Mouse (Mus musculus) liver, adult 2 months (tissue): Measurements from ENCODE around the gene Tmem80. TPM values are rescaled to one million over a fixed set of nuclear protein-coding genes. Genes with fewer than 3 reads are reported as not detected.
A peak's percentile ranks its signal among the peaks of the same experiment; 100 is the strongest.

Experiments
- DNase-seq: peaks from one replicate; pipeline ENCODE4 v3.0.0-alpha.2; 2011; ENCODE audit warnings: low read depth, low spot score; ENCODE audit errors: extremely low read depth
- H3K27ac ChIP-seq: fragments of 200-500 bp; replicated peaks from 2 replicates; pipeline ENCODE4 v1.5.1; 2012; ENCODE audit warnings: low read depth, mild to moderate bottlenecking, control low read depth, inconsistent platforms, low read length; ENCODE audit not compliant: insufficient read depth
- H3K27me3 ChIP-seq: fragments of 200-500 bp; 2 replicates; pipeline ENCODE4 v1.6.1; 2012; ENCODE audit warnings: mild to moderate bottlenecking, moderate library complexity, low read length, inconsistent platforms; ENCODE audit not compliant: control insufficient read depth, insufficient read depth
- H3K36me3 ChIP-seq: fragments of 200-500 bp; 2 replicates; pipeline ENCODE4 v1.6.1; 2012; ENCODE audit warnings: low read length, inconsistent platforms; ENCODE audit not compliant: control insufficient read depth, insufficient read depth
- H3K4me1 ChIP-seq: fragments of 200-500 bp; 2 replicates; pipeline ENCODE4 v1.6.1; 2011; ENCODE audit warnings: low read length; ENCODE audit not compliant: control insufficient read depth, insufficient read depth
- H3K4me3 ChIP-seq: fragments of 200-500 bp; 2 replicates; pipeline ENCODE4 v1.5.1; 2011; ENCODE audit warnings: low read depth, mild to moderate bottlenecking, control low read depth, low read length, moderate library complexity; ENCODE audit not compliant: insufficient read depth
- H3K79me2 ChIP-seq: fragments of 200-500 bp; 2 replicates; pipeline ENCODE4 v1.6.1; 2012; ENCODE audit warnings: inconsistent platforms, mild to moderate bottlenecking, low read length, moderate library complexity; ENCODE audit not compliant: control insufficient read depth, insufficient read depth
- H3K9ac ChIP-seq: fragments of 200-500 bp; 2 replicates; pipeline ENCODE4 v1.6.1; 2012; ENCODE audit warnings: low read depth, mild to moderate bottlenecking, control low read depth, inconsistent platforms, low read length
- CTCF ChIP-seq: fragments of 200-500 bp; IDR thresholded peaks from 2 replicates; pipeline ENCODE4 v1.5.1; 2011; ENCODE audit warnings: low read depth, low read length, control low read depth
- POLR2A ChIP-seq: fragments of 200-500 bp; IDR thresholded peaks from 2 replicates; pipeline ENCODE4 v1.6.1; 2011; ENCODE audit warnings: low read length, control low read depth; ENCODE audit not compliant: insufficient read depth; ENCODE audit errors: extremely low read depth
- WGBS: fragments of 180-500 bp; shearing (Covaris S2); methylation state at CpG from one replicate; pipeline ENCODE4 v1.1.7; 2018; 5-methylcytosine and 5-hydroxymethylcytosine counted together
- polyA plus RNA-seq: library from polyadenylated mRNA; depleted of rRNA; stranded (reverse); fragments of >200 nt; gene quantifications from 2 replicates; pipeline ENCODE4 v1.2.3, GENCODE M21; 2012; rRNA removed
- total RNA-seq: library from RNA; depleted of rRNA; stranded (reverse); fragments of >200 nt; gene quantifications from 2 replicates; pipeline ENCODE4 v1.2.3, GENCODE M21; 2014; rRNA removed

The Tmem80 gene
- total RNA-seq (8.9 and 10.3 TPM in 2 replicates), polyA plus RNA-seq (14.3 and 20.9 TPM in 2 replicates)

DNA sequence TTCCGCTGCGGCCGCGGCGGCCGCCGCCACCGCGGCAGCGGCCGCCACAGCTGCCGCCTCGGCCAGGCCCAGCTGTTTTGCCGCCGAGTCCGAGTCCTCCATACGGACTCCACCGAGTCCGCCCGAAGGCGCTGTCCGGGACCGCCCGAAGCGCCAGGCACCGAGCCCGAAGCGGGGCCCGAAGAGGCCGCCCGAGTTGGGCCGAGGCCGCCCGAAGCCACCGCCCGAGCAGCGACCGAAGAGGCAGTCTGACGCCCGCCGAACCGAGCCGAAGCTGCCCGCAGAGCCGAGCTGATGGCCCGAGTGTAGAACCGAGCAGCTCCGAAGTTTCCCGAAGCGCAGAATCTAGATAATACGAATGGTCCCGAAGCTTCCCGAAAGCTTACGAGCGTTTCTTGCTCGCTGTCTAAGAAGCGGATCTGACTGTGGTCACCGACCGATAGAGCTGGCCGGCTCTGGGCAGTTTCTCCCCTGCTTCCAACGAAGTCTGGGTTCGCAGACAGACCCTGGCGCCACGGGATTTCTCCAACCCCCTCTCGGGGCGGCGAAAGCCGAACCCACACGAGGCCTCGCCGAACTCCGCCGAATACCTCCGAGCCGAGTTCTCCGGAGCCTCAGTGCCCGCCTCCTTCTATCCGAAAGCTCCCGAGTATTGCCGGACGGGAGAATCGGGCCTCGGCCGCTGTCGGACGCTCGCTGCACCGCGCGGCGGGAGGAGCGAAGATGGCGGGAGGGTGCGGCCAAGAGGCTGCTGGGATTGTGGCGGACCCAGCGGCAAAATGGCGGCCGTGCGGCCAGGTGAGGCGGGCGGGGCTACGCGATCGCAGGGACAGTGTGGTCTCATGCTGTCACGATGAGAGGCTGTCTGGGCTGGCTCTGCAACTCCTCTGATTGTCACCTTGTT is at the start of gene Tmem80, which contains the start of gene Deaf1:
TSS of gene Tmem80 (plus strand) at position 271 of the 904 bp plus-strand sequence.
TSS of gene Deaf1 (minus strand) at position 222 of the 904 bp plus-strand sequence.
- H3K4me1 ChIP-seq: peaks cover 15% of the 10 kb centered on the region
- H3K9ac ChIP-seq: peak within 1 kb of the TSS; percentile 89
- peaks cover 14% of the 10 kb centered on the region for H3K79me2 ChIP-seq
- under 1% methylated on average over 105 of the region's 105 CpGs for WGBS
- peaks cover 2% of the 10 kb centered on the region for H3K36me3 ChIP-seq
- H3K27me3 ChIP-seq: no peaks in the 10 kb centered on the region
- TF ChIP-seq CTCF: no peak
- TF ChIP-seq POLR2A: peak; percentile 90
- H3K4me3 ChIP-seq: peak within 1 kb of the TSS; percentile 73
- H3K27ac ChIP-seq: peak within 1 kb of the TSS; percentile 96
- DNase-seq: peak; percentile 86

DNA sequence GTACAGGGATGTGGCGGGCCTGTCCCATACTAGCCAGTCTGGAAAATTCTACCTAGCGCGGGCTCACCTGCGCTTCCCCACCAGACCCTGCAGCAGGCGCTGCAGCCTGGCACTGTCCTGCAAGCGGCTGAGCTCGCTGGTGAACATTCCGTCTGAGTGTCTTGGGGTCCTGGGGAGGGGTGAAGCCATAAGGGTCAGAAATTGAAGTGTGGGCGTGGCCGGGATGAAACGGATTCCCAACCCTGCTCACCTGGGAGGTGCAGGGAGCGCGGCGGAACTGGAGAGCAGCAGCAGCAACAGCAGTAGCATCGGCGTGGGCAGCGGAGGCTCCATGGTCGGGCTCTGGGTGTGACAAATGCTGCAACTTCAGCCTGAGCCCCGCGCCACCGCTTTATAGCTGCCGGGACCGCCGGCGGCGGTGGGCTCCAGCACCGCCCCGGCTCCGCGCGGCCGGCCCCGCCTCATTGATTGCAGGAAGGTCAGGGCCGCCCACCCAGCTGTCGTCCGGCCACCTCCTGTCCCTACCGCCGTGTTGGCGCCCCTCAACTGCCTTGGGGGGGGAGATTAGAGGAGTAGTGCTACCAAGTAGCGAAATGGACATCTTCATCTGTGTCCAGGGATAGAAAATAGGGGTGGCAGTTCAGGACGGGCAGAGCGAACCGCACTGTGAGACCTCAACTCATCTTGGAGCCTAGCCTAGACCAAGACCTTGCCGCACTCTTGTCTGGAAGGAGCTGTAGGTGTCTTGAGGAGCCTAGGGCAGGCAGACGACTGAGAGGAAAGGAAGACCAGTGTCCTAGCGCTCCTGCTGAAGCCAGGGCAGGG is 48.6 kb upstream of the Tmem80 start, which contains the start of gene Sct:
TSS of gene Sct (minus strand) at position 368 of the 825 bp plus-strand sequence.
- Histone ChIP-seq H3K27me3 (peaks cover 5% of the 10 kb centered on the region; the same call in 1 of the 2 replicates), H3K4me3 (peak within 1 kb of the TSS; percentile 20; the same call in 1 of the 2 replicates), H3K9ac (no peak within 1 kb of the TSS), H3K4me1 (peaks cover 5% of the 10 kb centered on the region; the same call in 1 of the 2 replicates), H3K36me3 (no peaks in the 10 kb centered on the region), H3K79me2 (no peaks in the 10 kb centered on the region; the same call in 1 of the 2 replicates), H3K27ac (no peak within 1 kb of the TSS)
- TF ChIP-seq CTCF: peak; percentile 58
- TF ChIP-seq POLR2A: no peak
- no peak for DNase-seq
- 16% methylated on average over 46 of the region's 46 CpGs for WGBS

GRCm38 (mm10) chr7:141281442-141281841 is 46.1 kb upstream of the Tmem80 start:
- Histone ChIP-seq H3K27me3 (peaks cover 5% of the 10 kb centered on the region; the same call in 1 of the 2 replicates), H3K36me3 (no peaks in the 10 kb centered on the region), H3K4me3 (no peak overlapping the region), H3K27ac (no peak overlapping the region), H3K79me2 (no peaks in the 10 kb centered on the region), H3K4me1 (no peaks in the 10 kb centered on the region), H3K9ac (no peak overlapping the region)
- TF ChIP-seq CTCF: no peak
- TF ChIP-seq POLR2A: no peak
- WGBS: 92% methylated on average over 6 of the region's 6 CpGs
- no peak for DNase-seq

- Histone ChIP-seq H3K4me1 (no peaks in the 10 kb centered on the region), H3K4me3 (no peak overlapping the region), H3K27me3 (peaks cover 5% of the 10 kb centered on the region; the same call in 1 of the 2 replicates), H3K79me2 (no peaks in the 10 kb centered on the region), H3K9ac (no peak overlapping the region), H3K27ac (no peak overlapping the region), H3K36me3 (no peaks in the 10 kb centered on the region)
- no peak for DNase-seq
- 29% methylated on average over 4 of the region's 4 CpGs for WGBS
- TF ChIP-seq POLR2A (no peak), CTCF (no peak)
Observed at GRCm38 (mm10) chr7:141282756-141283155, 44.8 kb upstream of the Tmem80 start.

DNA sequence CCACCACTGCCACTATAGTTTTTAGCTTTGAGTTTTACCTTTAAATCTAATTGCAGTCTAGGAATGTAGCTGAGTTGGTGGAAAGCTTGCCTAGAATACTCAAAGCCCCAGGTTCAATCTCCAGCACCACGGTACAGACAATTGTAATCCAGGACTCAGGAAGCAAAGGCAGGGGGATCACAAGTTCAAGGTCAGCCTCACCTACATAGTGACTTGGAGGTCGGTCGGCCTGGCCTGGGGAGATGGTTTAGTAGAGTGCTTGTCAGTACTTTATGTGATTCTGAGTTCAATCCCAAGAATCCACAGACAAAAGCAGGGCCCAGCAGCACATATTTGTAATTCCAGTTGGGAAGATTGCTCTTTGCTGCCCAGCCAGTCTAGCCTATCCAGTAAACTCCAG is 39.5 kb upstream of the Tmem80 start:
- H3K4me1 ChIP-seq: no peaks in the 10 kb centered on the region
- WGBS: 75% methylated on average over 3 of the region's 3 CpGs
- H3K79me2 ChIP-seq: no peaks in the 10 kb centered on the region
- H3K27me3 ChIP-seq: peaks cover 10% of the 10 kb centered on the region
- no peaks in the 10 kb centered on the region for H3K36me3 ChIP-seq
- H3K9ac ChIP-seq: no peak overlapping the region
- DNase-seq: no peak
- no peak overlapping the region for H3K4me3 ChIP-seq
- TF ChIP-seq CTCF: no peak
- TF ChIP-seq POLR2A: no peak
- no peak overlapping the region for H3K27ac ChIP-seq
